Mouse (Mus musculus) CD4-positive, CD25-positive, alpha-beta regulatory T cell, adult 2 months (primary cell): ENCODE measurements around the gene Plekhh2.

Source experiments
- DNase-seq: peaks from one replicate; pipeline ENCODE4 v3.0.0-alpha.2; 2012; ENCODE audit warnings: low read depth, low spot score

Plekhh2 gene

GRCm38 (mm10) chr17:84511682-84512515, at the start of gene Plekhh2:
Gene Plekhh2, plus strand, starts transcription at chr17:84511895.
- DNase-seq = peak; percentile 10

GRCm38 (mm10) chr17:84465753-84466608, 45.7 kb upstream of the Plekhh2 start, which contains the start of gene Thada:
Gene Thada, minus strand, starts transcription at chr17:84466205.
- peak; percentile 99 for DNase-seq

- no peak for DNase-seq
These were observed 37.4 kb upstream of the Plekhh2 start for GRCm38 (mm10) chr17:84474312-84474711.

- no peak for DNase-seq
These were observed 34.5 kb upstream of the Plekhh2 start for GRCm38 (mm10) chr17:84477176-84477575.

- DNase-seq = no peak
These were observed 33.4 kb upstream of the Plekhh2 start for GRCm38 (mm10) chr17:84478276-84478675.

GRCm38 (mm10) chr17:84480464-84481355, 31.0 kb upstream of the Plekhh2 start:
- peak; percentile 53 for DNase-seq

GRCm38 (mm10) chr17:84482831-84483230, 28.9 kb upstream of the Plekhh2 start:
- DNase-seq = no peak

- no peak for DNase-seq
These were observed 27.9 kb upstream of the Plekhh2 start for GRCm38 (mm10) chr17:84483673-84484320.

- no peak for DNase-seq
These were observed 24.3 kb upstream of the Plekhh2 start for GRCm38 (mm10) chr17:84487415-84487814.

GRCm38 (mm10) chr17:84492255-84492880, 19.3 kb upstream of the Plekhh2 start:
- no peak for DNase-seq

GRCm38 (mm10) chr17:84497026-84497425, 14.7 kb upstream of the Plekhh2 start:
- DNase-seq = no peak

GRCm38 (mm10) chr17:84497559-84497958, 14.1 kb upstream of the Plekhh2 start:
- no peak for DNase-seq

GRCm38 (mm10) chr17:84497972-84498604, 13.6 kb upstream of the Plekhh2 start:
- no peak for DNase-seq

GRCm38 (mm10) chr17:84498639-84499038, 13.1 kb upstream of the Plekhh2 start:
- DNase-seq = no peak

GRCm38 (mm10) chr17:84502341-84502740, 9.4 kb upstream of the Plekhh2 start:
- DNase-seq = no peak

- no peak for DNase-seq
These were observed 5.8 kb upstream of the Plekhh2 start for GRCm38 (mm10) chr17:84505922-84506321.

- no peak for DNase-seq
These were observed 3.0 kb upstream of the Plekhh2 start for GRCm38 (mm10) chr17:84508736-84509135.

GRCm38 (mm10) chr17:84509176-84509575, 2.5 kb upstream of the Plekhh2 start:
- DNase-seq = no peak

GRCm38 (mm10) chr17:84510355-84510754, 1.3 kb upstream of the Plekhh2 start:
- DNase-seq = no peak
